Mouse (Mus musculus) forebrain, embryonic 12.5 days (tissue): ENCODE measurements around the gene Phf19. TPM values are rescaled to one million over a fixed set of nuclear protein-coding genes. Genes with fewer than 3 reads are reported as not detected.

ENCODE experiments used
- ATAC-seq: fragments of 200-750 bp; cut with Nextera tagmentation; 2 replicates; pipeline ENCODE4 v1.8.0; 2017; ENCODE audit warnings: moderate TSS enrichment; ENCODE audit not compliant: low FRiP score
- H3K27ac ChIP-seq: fragments of 300-500 bp; sonication (generic); 2 replicates; pipeline ENCODE4 v1.5.1; 2016; ENCODE audit warnings: mild to moderate bottlenecking
- H3K27me3 ChIP-seq: fragments of 300-500 bp; sonication (generic); 2 replicates; pipeline ENCODE4 v1.6.1; 2016; ENCODE audit warnings: mild to moderate bottlenecking
- H3K36me3 ChIP-seq: fragments of 300-500 bp; sonication (generic); replicated peaks from 2 replicates; pipeline ENCODE4 v1.6.1; 2016; ENCODE audit warnings: mild to moderate bottlenecking
- H3K4me1 ChIP-seq: fragments of 300-500 bp; sonication (generic); 2 replicates; pipeline ENCODE4 v1.6.1; 2016
- H3K4me2 ChIP-seq: fragments of 300-500 bp; sonication (generic); 2 replicates; pipeline ENCODE4 v1.6.1; 2016; ENCODE audit warnings: mild to moderate bottlenecking, moderate library complexity
- H3K4me3 ChIP-seq: fragments of 300-500 bp; sonication (generic); replicated peaks from 2 replicates; pipeline ENCODE4 v1.5.1; 2016; ENCODE audit warnings: mild to moderate bottlenecking
- H3K9ac ChIP-seq: fragments of 300-500 bp; sonication (generic); 2 replicates; pipeline ENCODE4 v1.6.1; 2016; ENCODE audit warnings: mild to moderate bottlenecking
- H3K9me3 ChIP-seq: fragments of 300-500 bp; sonication (generic); 2 replicates; pipeline ENCODE4 v1.6.1; 2016
- WGBS: fragments of 180-500 bp; shearing (Covaris S2); methylation state at CpG from one replicate; pipeline ENCODE4 v1.1.7; 2016; 5-methylcytosine and 5-hydroxymethylcytosine counted together
- polyA plus RNA-seq: library from polyadenylated mRNA; unstranded; fragments of >200 nt; fragmentation: Nextera tagmentation; extraction: Ambion mirVana; gene quantifications from 2 replicates; pipeline ENCODE4 v1.2.1, GENCODE M21; 2016

Phf19 gene
- polyA plus RNA-seq, 1 experiment from 2014 or later = 3.9 TPM

- Histone ChIP-seq H3K4me2 (peak overlapping the region; percentile 56; the same call in 1 of the 2 replicates), H3K27ac (peak overlapping the region; percentile 46; the same call in 1 of the 2 replicates), H3K9ac (no peak overlapping the region), H3K4me1 (peaks cover 16% of the 10 kb centered on the region), H3K4me3 (no peak overlapping the region), H3K9me3 (no peaks in the 10 kb centered on the region), H3K27me3 (peaks cover 7% of the 10 kb centered on the region; the same call in 1 of the 2 replicates), H3K36me3 (peaks cover 6% of the 10 kb centered on the region; the same call in 1 of the 2 replicates)
- no peak for ATAC-seq
- WGBS = 86% methylated on average over 4 of the region's 4 CpGs
These were observed 10.0 kb downstream of the Phf19 start for GRCm38 (mm10) chr2:34903652-34904405.

GRCm38 (mm10) chr2:34903191-34903590 lies 10.6 kb downstream of the Phf19 start:
- H3K36me3 ChIP-seq = peaks cover 6% of the 10 kb centered on the region; the same call in 1 of the 2 replicates
- WGBS = 87% methylated on average over 7 of the region's 7 CpGs
- H3K4me3 ChIP-seq = no peak overlapping the region
- no peak for ATAC-seq
- peaks cover 16% of the 10 kb centered on the region for H3K4me1 ChIP-seq
- no peak overlapping the region for H3K9ac ChIP-seq
- H3K9me3 ChIP-seq = no peaks in the 10 kb centered on the region
- H3K27me3 ChIP-seq = peaks cover 7% of the 10 kb centered on the region; the same call in 1 of the 2 replicates
- no peak overlapping the region for H3K27ac ChIP-seq
- no peak overlapping the region for H3K4me2 ChIP-seq

- Histone ChIP-seq H3K4me1 (peaks cover 16% of the 10 kb centered on the region), H3K9ac (no peak overlapping the region), H3K27me3 (peaks cover 7% of the 10 kb centered on the region; the same call in 1 of the 2 replicates), H3K4me3 (no peak overlapping the region), H3K27ac (no peak overlapping the region), H3K36me3 (peaks cover 6% of the 10 kb centered on the region; the same call in 1 of the 2 replicates), H3K4me2 (no peak overlapping the region), H3K9me3 (no peaks in the 10 kb centered on the region)
- ATAC-seq = no peak
- WGBS = 89% methylated on average over 6 of the region's 6 CpGs
These were observed 11.1 kb downstream of the Phf19 start for GRCm38 (mm10) chr2:34902731-34903130.

GRCm38 (mm10) chr2:34901726-34902125 lies 12.1 kb downstream of the Phf19 start:
- H3K27me3 ChIP-seq = peaks cover 5% of the 10 kb centered on the region; the same call in 1 of the 2 replicates
- H3K9me3 ChIP-seq = no peaks in the 10 kb centered on the region
- no peak overlapping the region for H3K4me3 ChIP-seq
- WGBS = 75% methylated on average over 4 of the region's 4 CpGs
- no peak for ATAC-seq
- H3K4me1 ChIP-seq = peaks cover 16% of the 10 kb centered on the region
- H3K27ac ChIP-seq = no peak overlapping the region
- no peak overlapping the region for H3K9ac ChIP-seq
- H3K36me3 ChIP-seq = peaks cover 6% of the 10 kb centered on the region; the same call in 1 of the 2 replicates
- H3K4me2 ChIP-seq = no peak overlapping the region

GRCm38 (mm10) chr2:34900412-34900811 lies 13.4 kb downstream of the Phf19 start:
- WGBS = 83% methylated on average over 1 of the region's 1 CpGs
- H3K4me1 ChIP-seq = peaks cover 12% of the 10 kb centered on the region
- H3K27me3 ChIP-seq = no peaks in the 10 kb centered on the region
- no peaks in the 10 kb centered on the region for H3K9me3 ChIP-seq
- ATAC-seq = no peak
- no peak overlapping the region for H3K9ac ChIP-seq
- H3K27ac ChIP-seq = no peak overlapping the region
- H3K4me2 ChIP-seq = no peak overlapping the region
- H3K36me3 ChIP-seq = peaks cover 6% of the 10 kb centered on the region; the same call in 1 of the 2 replicates
- no peak overlapping the region for H3K4me3 ChIP-seq

- Histone ChIP-seq H3K27me3 (no peaks in the 10 kb centered on the region), H3K9me3 (no peaks in the 10 kb centered on the region), H3K4me2 (no peak overlapping the region), H3K27ac (no peak overlapping the region), H3K4me3 (no peak overlapping the region), H3K9ac (no peak overlapping the region), H3K36me3 (peaks cover 6% of the 10 kb centered on the region; the same call in 1 of the 2 replicates), H3K4me1 (peaks cover 9% of the 10 kb centered on the region)
- WGBS = 82% methylated on average over 11 of the region's 11 CpGs
- ATAC-seq = no peak
These were observed 14.1 kb downstream of the Phf19 start for GRCm38 (mm10) chr2:34899682-34900081.

GRCm38 (mm10) chr2:34897820-34898219 lies 16.0 kb downstream of the Phf19 start:
- no peak for ATAC-seq
- H3K4me2 ChIP-seq = no peak overlapping the region
- H3K9me3 ChIP-seq = no peaks in the 10 kb centered on the region
- no peak overlapping the region for H3K27ac ChIP-seq
- H3K36me3 ChIP-seq = peaks cover 6% of the 10 kb centered on the region; the same call in 1 of the 2 replicates
- no peak overlapping the region for H3K9ac ChIP-seq
- no peaks in the 10 kb centered on the region for H3K4me1 ChIP-seq
- H3K4me3 ChIP-seq = no peak overlapping the region
- H3K27me3 ChIP-seq = no peaks in the 10 kb centered on the region
- WGBS = 19% methylated on average over 10 of the region's 10 CpGs

GRCm38 (mm10) chr2:34896821-34897460 lies 16.9 kb downstream of the Phf19 start:
- Histone ChIP-seq H3K27ac (no peak overlapping the region), H3K4me1 (no peaks in the 10 kb centered on the region), H3K9me3 (no peaks in the 10 kb centered on the region), H3K4me3 (no peak overlapping the region), H3K9ac (no peak overlapping the region), H3K36me3 (no peaks in the 10 kb centered on the region), H3K27me3 (no peaks in the 10 kb centered on the region), H3K4me2 (no peak overlapping the region)
- no peak for ATAC-seq
- 87% methylated on average over 17 of the region's 17 CpGs for WGBS

- Histone ChIP-seq H3K27me3 (no peaks in the 10 kb centered on the region), H3K27ac (no peak overlapping the region), H3K4me2 (no peak overlapping the region), H3K9ac (no peak overlapping the region), H3K4me1 (no peaks in the 10 kb centered on the region), H3K9me3 (no peaks in the 10 kb centered on the region), H3K36me3 (no peaks in the 10 kb centered on the region), H3K4me3 (no peak overlapping the region)
- 80% methylated on average over 19 of the region's 19 CpGs for WGBS
- ATAC-seq = no peak
These were observed 18.2 kb downstream of the Phf19 start for GRCm38 (mm10) chr2:34895503-34896113.

- Histone ChIP-seq H3K9me3 (no peaks in the 10 kb centered on the region), H3K4me1 (no peaks in the 10 kb centered on the region), H3K27ac (no peak overlapping the region), H3K4me3 (no peak overlapping the region), H3K27me3 (no peaks in the 10 kb centered on the region), H3K4me2 (no peak overlapping the region), H3K9ac (no peak overlapping the region), H3K36me3 (no peaks in the 10 kb centered on the region)
- no peak for ATAC-seq
- 74% methylated on average over 5 of the region's 5 CpGs for WGBS
These were observed 19.9 kb downstream of the Phf19 start for GRCm38 (mm10) chr2:34893950-34894349.

GRCm38 (mm10) chr2:34884186-34884585 lies 29.6 kb downstream of the Phf19 start:
- WGBS = 87% methylated on average over 2 of the region's 2 CpGs

GRCm38 (mm10) chr2:34883190-34883589 lies 30.6 kb downstream of the Phf19 start:
- H3K27me3 ChIP-seq = peaks cover 16% of the 10 kb centered on the region; the same call in 1 of the 2 replicates
- no peak overlapping the region for H3K9ac ChIP-seq
- H3K4me3 ChIP-seq = no peak overlapping the region
- no peak overlapping the region for H3K4me2 ChIP-seq
- 80% methylated on average over 5 of the region's 5 CpGs for WGBS
- H3K4me1 ChIP-seq = no peaks in the 10 kb centered on the region
- H3K36me3 ChIP-seq = no peaks in the 10 kb centered on the region
- no peak overlapping the region for H3K27ac ChIP-seq
- no peak for ATAC-seq
- no peaks in the 10 kb centered on the region for H3K9me3 ChIP-seq

More at GRCm38 (mm10) chr2:34884186-34884585, 29.6 kb downstream of the Phf19 start:
- H3K9ac ChIP-seq = no peak overlapping the region
- no peak for ATAC-seq
- H3K36me3 ChIP-seq = no peaks in the 10 kb centered on the region
- no peaks in the 10 kb centered on the region for H3K9me3 ChIP-seq
- H3K4me1 ChIP-seq = no peaks in the 10 kb centered on the region
- no peak overlapping the region for H3K4me2 ChIP-seq
- peaks cover 11% of the 10 kb centered on the region; the same call in 1 of the 2 replicates for H3K27me3 ChIP-seq
- H3K27ac ChIP-seq = no peak overlapping the region
- H3K4me3 ChIP-seq = no peak overlapping the region
